Mouse (Mus musculus): Measurements from ENCODE around the gene Il1f10.

Il1f10 gene

DNA sequence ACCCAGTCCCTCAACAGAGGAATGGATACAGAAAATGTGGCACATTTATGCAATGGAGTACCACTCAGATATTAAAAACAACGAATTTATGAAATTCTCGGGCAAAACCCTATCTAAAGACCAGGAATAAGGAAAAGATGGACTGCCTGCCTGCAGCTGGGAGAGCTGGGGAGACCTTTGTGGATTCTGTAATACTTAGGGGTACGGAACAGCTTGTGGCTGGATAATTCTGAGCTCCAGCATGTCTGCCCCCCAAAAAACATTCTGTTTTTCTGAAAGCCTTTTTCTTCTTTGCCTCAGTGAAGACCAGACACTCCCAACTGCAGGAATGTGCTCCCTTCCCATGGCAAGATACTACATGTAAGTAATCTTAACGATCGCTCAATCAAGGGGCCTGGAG lies at the start of gene Il1f10:
Gene Il1f10 (plus strand): TSS at position 301 of the 400 bp plus-strand sequence.
- DNase-seq (ENCODE audit: low read depth, low spot score) = no peak

DNA sequence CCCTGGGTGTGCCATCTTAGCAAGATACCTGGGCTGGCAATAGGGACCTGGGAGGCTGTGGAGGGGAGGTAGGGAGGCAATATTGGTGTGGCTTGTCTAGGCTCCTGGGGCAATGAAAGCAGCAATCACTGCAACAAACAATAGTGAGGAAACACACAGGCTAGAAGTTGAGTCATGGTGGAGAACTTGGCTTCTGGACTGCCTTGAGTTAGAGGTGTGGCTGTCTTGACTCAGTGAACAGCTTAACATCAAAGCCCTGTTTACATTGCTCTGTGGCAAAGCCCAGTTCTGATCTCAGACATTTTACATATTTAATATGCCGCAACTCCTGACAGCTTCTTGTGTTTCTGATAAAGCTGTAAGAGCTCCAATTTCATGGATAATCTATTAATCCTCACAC lies 23.5 kb upstream of the Il1f10 start:
- no peak for DNase-seq (ENCODE audit: low read depth, low spot score)

DNA sequence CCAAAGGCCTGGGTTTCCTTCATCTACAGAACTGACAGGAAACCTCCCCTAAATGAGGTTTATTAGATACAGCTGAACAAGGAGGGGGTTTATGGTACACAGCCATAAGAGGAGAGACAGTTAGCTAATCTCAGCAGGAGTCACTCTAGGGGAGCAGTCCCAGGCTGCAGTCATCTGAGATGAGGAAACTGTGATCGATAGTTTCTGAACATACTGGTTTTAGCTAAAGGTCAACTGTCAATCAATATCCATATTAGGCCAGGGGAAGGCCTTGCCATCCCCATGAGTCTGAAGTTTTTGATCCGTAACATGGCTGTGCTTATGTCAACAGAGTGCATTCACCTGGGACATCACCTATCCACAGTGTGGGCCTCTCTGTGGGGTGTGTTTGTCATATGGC lies 17.4 kb upstream of the Il1f10 start:
- DNase-seq (ENCODE audit: low read depth, low spot score) = no peak

DNA sequence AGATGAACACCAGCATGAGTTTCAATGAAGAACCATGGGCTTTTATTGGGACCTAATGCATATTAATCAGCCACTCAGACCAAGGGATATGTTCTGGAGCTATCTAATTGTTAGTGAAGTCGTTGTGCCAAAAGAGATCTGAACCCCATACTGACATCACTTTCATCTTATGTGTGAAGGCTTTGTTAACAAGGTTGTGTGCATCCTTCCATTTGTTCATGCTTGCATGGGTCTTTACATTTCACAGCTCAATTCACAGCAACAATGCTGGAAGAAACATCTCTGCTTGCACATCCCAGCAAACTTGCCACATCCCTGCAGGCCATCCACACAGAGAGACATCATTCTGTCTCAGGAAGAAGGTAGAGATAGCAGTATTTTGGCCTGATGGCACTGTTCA lies 15.8 kb upstream of the Il1f10 start:
- no peak for DNase-seq (ENCODE audit: low read depth, low spot score)

DNA sequence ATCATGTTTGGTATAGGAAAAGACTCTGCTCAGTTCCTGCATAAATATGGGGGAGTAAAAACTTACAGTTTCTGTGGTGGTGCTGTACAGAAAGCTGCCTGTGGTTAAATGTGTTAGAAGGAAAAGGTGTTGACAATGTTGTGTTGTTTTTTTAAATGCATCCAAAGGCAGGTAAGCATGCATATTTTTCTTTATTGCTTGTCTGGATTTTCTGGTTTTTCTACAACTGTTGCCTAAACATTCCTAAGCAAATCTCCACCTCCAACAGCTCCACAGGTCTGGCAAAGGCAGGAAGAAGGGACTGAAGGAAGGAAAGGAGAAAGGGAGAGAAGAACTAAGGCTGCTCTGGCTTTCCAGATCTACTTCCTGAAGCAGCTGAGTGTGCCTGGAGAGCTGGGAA lies 14.3 kb upstream of the Il1f10 start, which contains the start of gene Il1f5:
Gene Il1f5 (plus strand): TSS at position 301 of the 400 bp plus-strand sequence.
- DNase-seq (ENCODE audit: low read depth, low spot score) = no peak

DNA sequence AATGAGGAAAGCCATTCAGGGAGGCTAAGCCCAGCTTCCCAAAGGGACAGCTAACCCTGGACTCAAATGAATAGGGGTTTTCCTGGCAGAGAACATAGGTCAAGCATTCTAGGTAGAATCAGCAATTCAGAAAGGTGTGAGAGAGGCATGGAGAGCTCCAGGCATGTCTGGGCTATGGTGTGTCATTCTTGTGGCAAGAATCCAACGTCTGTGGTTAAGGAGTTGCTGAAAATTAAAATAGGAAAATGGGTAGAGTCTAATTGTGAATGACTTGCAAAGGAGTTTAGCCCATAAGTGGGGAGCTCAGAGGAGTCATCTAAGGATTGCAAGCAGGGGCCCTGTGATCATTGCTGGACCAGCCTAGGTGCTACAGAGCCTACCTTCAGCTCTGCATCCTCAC lies 3.6 kb downstream of the Il1f10 start:
- no peak for DNase-seq (ENCODE audit: low read depth, low spot score)

DNA sequence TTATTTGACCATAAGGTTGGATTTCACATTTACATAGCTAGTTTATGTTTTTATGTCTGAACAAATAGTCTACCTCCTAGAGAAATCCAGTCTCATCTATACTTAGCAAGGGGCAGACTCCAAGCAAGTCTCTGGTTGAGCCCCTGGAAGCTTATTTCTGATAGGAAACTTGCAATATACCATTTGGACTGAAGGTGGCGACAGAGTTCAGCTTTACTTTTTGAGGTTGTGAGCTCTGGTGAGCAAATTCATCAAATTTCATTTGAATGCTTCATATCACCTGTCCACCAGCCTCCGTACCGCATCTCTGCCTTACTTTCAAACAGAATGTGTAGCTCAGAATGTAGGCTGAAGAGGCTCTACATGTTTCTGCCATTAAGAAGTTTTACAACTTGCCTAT lies 5.8 kb downstream of the Il1f10 start:
- DNase-seq (ENCODE audit: low read depth, low spot score) = peak; percentile 65

DNA sequence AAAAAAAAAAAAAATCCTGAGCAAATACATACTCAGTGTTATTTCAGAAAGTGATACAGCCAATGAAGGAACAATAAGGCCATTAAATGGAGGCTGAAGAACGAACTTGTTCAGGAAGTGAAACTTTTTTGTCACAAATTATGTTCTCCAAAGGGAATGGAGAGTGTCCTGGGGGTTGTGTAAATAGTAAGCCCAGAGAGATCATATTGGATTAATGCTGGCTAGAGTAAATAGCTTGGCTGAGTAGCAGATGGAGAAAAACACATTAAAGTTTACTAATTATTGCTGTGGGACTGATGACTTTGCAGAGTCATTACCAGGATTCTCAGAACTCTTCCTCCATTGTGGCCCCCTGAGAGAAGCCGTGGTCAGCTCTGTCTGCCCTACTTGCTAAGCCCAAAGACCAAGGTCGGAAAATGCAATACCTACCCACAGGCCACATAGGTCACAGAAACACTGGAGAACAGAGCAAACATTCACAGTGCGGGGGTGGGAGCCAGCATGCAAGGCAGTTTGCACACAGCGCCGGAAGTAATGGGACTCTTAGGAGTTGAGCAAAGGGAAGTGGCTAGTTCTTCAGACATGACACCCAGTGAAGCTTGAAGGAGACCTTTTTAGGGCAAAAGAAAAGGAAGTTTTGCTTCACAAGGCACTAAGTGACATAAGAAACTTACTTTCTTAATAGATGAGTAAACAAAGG lies 20.5 kb downstream of the Il1f10 start:
- DNase-seq (ENCODE audit: low read depth, low spot score) = peak; percentile 75

DNA sequence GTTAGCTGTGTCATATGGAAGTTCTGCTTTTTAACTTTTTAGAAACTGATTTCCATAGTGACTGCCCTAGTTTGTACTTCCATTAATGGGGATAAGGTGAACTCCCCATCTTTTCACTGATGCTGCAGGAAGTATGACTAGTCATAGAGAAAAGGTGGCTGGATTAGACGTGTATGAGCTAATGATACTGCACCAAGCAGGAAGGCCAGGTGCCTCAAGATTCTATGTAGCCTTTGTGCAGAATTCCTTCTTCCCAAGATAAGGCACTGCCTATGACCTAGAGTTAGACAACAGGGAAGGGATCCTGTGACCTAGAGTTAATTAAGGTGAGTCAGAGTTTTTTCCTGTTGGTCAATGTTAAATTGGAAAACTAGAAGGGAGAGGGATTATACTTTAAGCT lies 25.9 kb downstream of the Il1f10 start:
- DNase-seq (ENCODE audit: low read depth, low spot score) = no peak

DNA sequence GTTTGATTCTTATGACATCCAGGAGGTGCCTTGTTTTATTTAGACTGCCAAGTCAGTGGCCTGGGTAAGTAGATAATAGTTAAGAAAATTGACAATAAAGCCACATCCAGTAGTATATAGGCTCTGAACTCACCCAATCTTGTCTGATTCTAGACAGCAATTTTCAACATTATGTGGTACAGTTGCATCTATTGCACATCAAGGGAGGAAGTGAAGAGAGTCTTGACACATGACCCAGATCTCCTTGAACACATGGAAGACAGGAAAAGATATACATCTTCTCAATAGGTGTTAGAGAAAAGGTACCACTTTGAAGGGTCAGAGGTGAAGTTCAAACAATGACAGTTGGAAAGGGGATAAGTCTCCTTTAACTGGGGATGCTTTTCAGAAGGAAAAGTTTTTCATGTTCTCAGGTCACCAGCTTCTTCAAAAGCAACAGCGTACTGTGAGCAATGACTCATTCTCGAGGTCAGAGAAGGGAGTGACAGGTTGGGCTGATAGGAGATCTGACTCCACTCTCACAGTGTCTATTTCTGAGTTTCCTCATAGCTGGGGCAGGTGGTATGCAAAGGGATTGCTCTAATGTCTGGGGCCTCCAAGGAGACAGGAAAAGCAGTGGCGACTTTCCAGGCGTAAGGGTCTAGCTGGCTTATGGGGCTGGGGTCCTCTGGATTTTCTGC lies 27.1 kb downstream of the Il1f10 start:
- no peak for DNase-seq (ENCODE audit: low read depth, low spot score)

DNA sequence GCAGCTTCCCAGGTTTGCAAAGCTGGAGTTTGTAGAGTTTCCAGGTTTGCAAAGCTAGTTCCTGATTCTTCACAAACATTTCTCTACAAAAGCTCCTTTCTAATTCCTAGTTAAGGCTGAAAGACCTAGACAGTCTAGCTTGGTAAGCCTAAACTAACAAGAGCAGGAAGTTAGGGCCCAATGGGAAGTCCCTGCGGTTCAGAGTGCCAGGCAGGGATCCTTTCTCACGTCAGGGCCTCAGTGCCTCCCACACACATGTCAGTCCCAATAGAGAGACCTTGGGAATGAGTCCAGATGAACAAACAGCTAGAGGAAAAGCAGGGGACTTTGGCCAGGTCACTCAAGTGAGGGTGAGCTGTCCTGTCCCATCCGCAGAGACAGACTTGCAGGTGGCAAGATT lies 44.3 kb downstream of the Il1f10 start:
- DNase-seq (ENCODE audit: low read depth, low spot score) = no peak

DNA sequence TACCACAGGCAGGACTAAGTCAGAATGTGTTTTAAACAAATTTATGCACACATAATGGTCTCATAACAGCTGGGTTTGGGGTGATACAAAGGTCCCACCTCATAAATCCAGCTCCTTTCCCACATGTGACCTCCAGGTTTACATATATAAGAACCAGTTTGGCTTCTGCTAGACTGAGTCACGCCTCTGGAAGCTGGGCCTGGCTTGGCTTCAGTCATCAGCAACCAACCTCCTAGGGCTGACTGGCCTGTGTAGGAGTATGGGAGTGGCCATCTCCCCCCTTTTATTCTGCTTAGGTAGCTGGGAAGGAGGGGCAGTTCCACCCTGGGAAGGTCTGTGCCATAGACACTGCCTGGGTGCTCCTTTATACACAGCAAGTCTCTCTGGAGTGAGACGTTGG lies 45.5 kb downstream of the Il1f10 start, which contains the start of gene Il1rn:
Gene Il1rn (plus strand): TSS at position 309 of the 400 bp plus-strand sequence.
- DNase-seq (ENCODE audit: low read depth, low spot score) = no peak

DNA sequence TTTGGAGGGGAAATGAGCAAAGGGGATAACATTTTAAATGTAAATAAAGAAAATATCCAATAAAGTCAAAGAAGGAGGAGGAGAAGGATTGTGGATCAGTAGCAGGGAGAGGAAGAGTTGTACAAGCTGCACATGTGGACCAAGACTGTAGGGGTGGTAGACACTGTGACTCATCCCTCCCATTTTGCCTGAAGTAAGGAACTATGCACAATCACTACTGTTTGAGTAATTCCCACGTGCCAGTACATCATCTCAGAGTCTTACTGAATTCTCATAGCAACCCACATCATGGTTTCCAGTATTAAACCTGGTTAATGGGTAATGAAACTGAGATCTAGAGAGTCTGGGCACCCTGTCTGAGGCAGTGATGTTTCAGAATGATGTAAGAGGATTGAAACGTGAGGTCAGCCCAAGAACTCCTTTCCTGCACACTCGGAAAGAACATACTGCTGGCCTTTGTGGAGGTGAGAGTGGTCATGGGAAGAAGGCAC lies 50.4 kb downstream of the Il1f10 start:
- DNase-seq (ENCODE audit: low read depth, low spot score) = no peak
